Mouse (Mus musculus): ENCODE measurements around the gene Gm9046. TPM values are rescaled to one million over a fixed set of nuclear protein-coding genes. Genes with fewer than 3 reads are reported as not detected.
"Not testable (repeated sequence)": the region's sequence is repeated elsewhere in the genome, so short reads cannot be mapped to it uniquely, and the experiment has no call there.

Gm9046 gene
- polyA plus RNA-seq, 1 experiment from 2014 or later: not detected

- not testable (repeated sequence) for H3K27me3 ChIP-seq (ENCODE audit: control insufficient read depth, insufficient read depth, low read length)
- 47% methylated on average over 2 of the region's 2 CpGs for WGBS
Observed at GRCm38 (mm10) chr10:118302133-118302532, 40.9 kb downstream of the Gm9046 start.

DNA sequence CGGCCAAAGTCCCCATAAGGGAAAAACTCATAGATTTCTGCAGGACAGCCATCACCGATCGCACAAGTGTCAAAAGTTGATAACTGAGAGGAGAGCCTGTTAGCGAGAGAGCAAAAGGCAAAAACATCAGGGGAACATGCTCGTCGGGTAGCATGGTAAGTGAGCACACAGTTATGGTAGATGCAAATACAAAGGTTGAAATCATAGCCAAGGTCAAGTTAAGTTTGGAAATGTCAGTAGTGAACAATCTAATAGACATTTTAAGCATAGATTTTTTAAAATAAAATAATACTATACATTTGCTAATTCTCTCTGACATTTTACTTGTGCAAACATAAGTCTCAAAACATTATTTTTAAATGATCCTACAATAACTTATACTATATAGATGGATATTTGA lies 48.1 kb downstream of the Gm9046 start, which contains the start of gene Iltifb:
Gene Iltifb (minus strand): TSS at position 101 of the 400 bp plus-strand sequence.
- Histone ChIP-seq H3K27me3 (ENCODE audit: control insufficient read depth, insufficient read depth, low read length) (no peaks in the 10 kb centered on the region), H3K9ac (ENCODE audit: low read depth, low read length) (no peak within 1 kb of the TSS), H3K4me2 (replicated peaks; ENCODE audit: low read depth, low read length) (no peak within 1 kb of the TSS), H3K36me3 (ENCODE audit: control insufficient read depth, insufficient read depth, low read length) (no peaks in the 10 kb centered on the region), H3K27ac (ENCODE audit: low read depth, low read length) (no peak within 1 kb of the TSS), H3K4me1 (ENCODE audit: control insufficient read depth, insufficient read depth, low read length) (no peaks in the 10 kb centered on the region), H3K9me3 (ENCODE audit: control insufficient read depth, low read length) (no peaks in the 10 kb centered on the region), H3K4me3 (ENCODE audit: low read length) (no peak within 1 kb of the TSS)
- ATAC-seq (ENCODE audit: low FRiP score, low TSS enrichment): no peak
- WGBS: 93% methylated on average over 6 of the region's 6 CpGs

More at GRCm38 (mm10) chr10:118302133-118302532, 40.9 kb downstream of the Gm9046 start:
- not testable (repeated sequence) for H3K9me3 ChIP-seq (ENCODE audit: control insufficient read depth, low read length); H3K4me1 ChIP-seq (ENCODE audit: control insufficient read depth, insufficient read depth, low read length); H3K4me2 ChIP-seq (replicated peaks; ENCODE audit: low read depth, low read length); H3K27ac ChIP-seq (ENCODE audit: low read depth, low read length); H3K4me3 ChIP-seq (ENCODE audit: low read length); ATAC-seq (ENCODE audit: low FRiP score, low TSS enrichment); H3K36me3 ChIP-seq (ENCODE audit: control insufficient read depth, insufficient read depth, low read length); H3K9ac ChIP-seq (ENCODE audit: low read depth, low read length)

Other genes with a start within 250 kb of the Gm9046 start
- 18.3 and 32.2 TPM in 2 replicates for gene Mdm1, start 201.4 kb downstream of the Gm9046 start, polyA plus RNA-seq (2014; fragmentation: Nextera tagmentation; extraction: Ambion mirVana)
- gene Il22, start 138.3 kb downstream of the Gm9046 start, polyA plus RNA-seq (2014; fragmentation: Nextera tagmentation; extraction: Ambion mirVana): not detected in 2 replicates
- not detected in 2 replicates for gene Gm32717, start 102.5 kb downstream of the Gm9046 start, polyA plus RNA-seq (2014; fragmentation: Nextera tagmentation; extraction: Ambion mirVana)
- gene Gm32802, start 84.6 kb downstream of the Gm9046 start, polyA plus RNA-seq (2014; fragmentation: Nextera tagmentation; extraction: Ambion mirVana): not detected in 2 replicates
- not detected in 2 replicates for gene Iltifb, start 48.2 kb downstream of the Gm9046 start, polyA plus RNA-seq (2014; fragmentation: Nextera tagmentation; extraction: Ambion mirVana)
- not detected in 2 replicates for gene Gm9040, start 16.3 kb downstream of the Gm9046 start, polyA plus RNA-seq (2014; fragmentation: Nextera tagmentation; extraction: Ambion mirVana)
- gene Gm9044, start 10.8 kb downstream of the Gm9046 start, polyA plus RNA-seq (2014; fragmentation: Nextera tagmentation; extraction: Ambion mirVana): not detected in 2 replicates
- not detected in 2 replicates for gene Gm9045, start 5.4 kb downstream of the Gm9046 start, polyA plus RNA-seq (2014; fragmentation: Nextera tagmentation; extraction: Ambion mirVana)
- gene Gm9048, start 5.4 kb upstream of the Gm9046 start, polyA plus RNA-seq (2014; fragmentation: Nextera tagmentation; extraction: Ambion mirVana): 0.10 TPM in 1 of 2 replicates, not detected in the other
- gene Gm9049, start 10.8 kb upstream of the Gm9046 start, polyA plus RNA-seq (2014; fragmentation: Nextera tagmentation; extraction: Ambion mirVana): not detected in 2 replicates
- not detected in 2 replicates for gene Ifng, start 97.8 kb upstream of the Gm9046 start, polyA plus RNA-seq (2014; fragmentation: Nextera tagmentation; extraction: Ambion mirVana)